Mouse (Mus musculus) liver, embryonic 14.5 days (tissue): ENCODE data around the gene Morn4.

Source experiments
- CTCF ChIP-seq: IDR thresholded peaks from 2 replicates; pipeline ENCODE4 v1.5.1; 2016; ENCODE audit warnings: antibody characterized with exemption, low read depth, control low read depth
- EP300 ChIP-seq: IDR thresholded peaks from 2 replicates; pipeline ENCODE4 v1.6.1; 2016; ENCODE audit warnings: antibody characterized with exemption, low read depth

DNA sequence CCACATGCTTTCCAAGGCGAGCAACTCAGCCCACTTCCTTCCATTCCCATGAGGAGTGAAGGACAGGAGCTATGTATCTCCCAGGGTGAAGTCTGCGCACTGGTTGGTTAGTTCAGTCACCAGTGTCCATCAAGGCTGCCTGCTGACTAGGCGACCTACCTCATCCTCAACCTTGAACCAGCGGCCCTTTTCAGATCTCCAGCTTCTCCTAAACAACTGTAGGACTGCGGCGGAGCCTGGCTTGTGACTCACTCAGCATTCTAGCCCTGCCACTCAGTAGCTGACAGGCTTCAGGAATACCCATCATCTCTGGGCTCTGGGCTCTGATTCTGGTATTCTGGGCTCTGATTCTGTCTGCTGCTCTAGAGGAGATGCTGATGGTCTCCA lies 40.1 kb upstream of the Morn4 start:
- TF ChIP-seq CTCF (no peak), EP300 (no peak)
